Mouse (Mus musculus): ENCODE measurements at regions not wholly inside any gene's neighbourhood (a gene's known extent, or its start where the extent isn't known, plus 50 kb on each side); places are given as distances from the start of the nearest gene placed in this dataset.

DNA sequence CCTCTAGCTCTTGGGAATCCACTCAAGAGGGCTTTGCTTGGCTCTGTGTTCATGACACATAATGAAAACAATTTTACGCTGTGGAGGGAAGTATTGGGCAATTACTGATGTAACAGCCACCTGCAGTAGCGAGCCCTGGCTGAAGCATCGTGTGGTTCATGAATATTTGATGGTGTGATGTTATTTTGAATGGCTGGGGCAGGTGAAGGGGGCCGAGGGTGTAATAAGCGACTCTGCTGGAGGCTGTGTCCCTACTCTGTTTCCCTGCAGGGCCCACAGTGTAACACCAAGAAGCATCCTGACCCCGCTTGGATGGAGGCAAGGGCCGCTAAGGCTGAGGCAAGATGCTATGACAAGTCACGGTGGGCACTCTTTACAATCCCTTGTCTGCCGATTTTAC, 184.6 kb upstream of the Sp8 start:
- TF ChIP-seq GATA1 (IDR thresholded peaks at IDR 0.05; ENCODE audit: borderline replicate concordance, low read length) (no peak), CTCF (IDR thresholded peaks at IDR 0.05; ENCODE audit: low read depth, low read length) (no peak), POLR2AphosphoS5 (IDR thresholded peaks at IDR 0.05; ENCODE audit: insufficient replicate concordance, low read depth, low read length) (no peak)
